Mouse (Mus musculus) embryo, embryonic 11 days (tissue): Measurements from ENCODE around the gene Ccdc159.

Experiments used
- DNase-seq: peaks from one replicate; pipeline ENCODE4 v3.0.0-alpha.2; 2015

Gene Ccdc159

GRCm38 (mm10) chr9:21927208-21927753 lies at the start of gene Ccdc159, which contains the start of gene Tmem205:
Gene Ccdc159 (plus strand): TSS chr9:21927471.
Gene Tmem205 (minus strand): TSS chr9:21927556.
- DNase-seq, result peak; percentile 99

- no peak for DNase-seq
Measured at GRCm38 (mm10) chr9:21889229-21889628, 38.0 kb upstream of the Ccdc159 start.

- peak; percentile 88 for DNase-seq
Measured at GRCm38 (mm10) chr9:21901223-21901820, 25.9 kb upstream of the Ccdc159 start.

GRCm38 (mm10) chr9:21904031-21904430 lies 23.2 kb upstream of the Ccdc159 start:
- no peak for DNase-seq

- DNase-seq, result no peak
Measured at GRCm38 (mm10) chr9:21908216-21908615, 19.1 kb upstream of the Ccdc159 start.

- DNase-seq, result no peak
Measured at GRCm38 (mm10) chr9:21909474-21910223, 17.6 kb upstream of the Ccdc159 start.

- no peak for DNase-seq
Measured at GRCm38 (mm10) chr9:21916851-21917492, 10.3 kb upstream of the Ccdc159 start.

- DNase-seq, result no peak
Measured at GRCm38 (mm10) chr9:21917493-21918034, 9.7 kb upstream of the Ccdc159 start.

GRCm38 (mm10) chr9:21918035-21918592 lies 9.2 kb upstream of the Ccdc159 start, which contains the start of gene Rab3d:
Gene Rab3d (minus strand): TSS chr9:21918192.
- peak; percentile 100 for DNase-seq

GRCm38 (mm10) chr9:21918692-21919384 lies 8.4 kb upstream of the Ccdc159 start:
- DNase-seq, result no peak

- no peak for DNase-seq
Measured at GRCm38 (mm10) chr9:21923036-21923435, 4.2 kb upstream of the Ccdc159 start.

GRCm38 (mm10) chr9:21923490-21924098 lies 3.7 kb upstream of the Ccdc159 start:
- DNase-seq, result no peak

- DNase-seq, result no peak
Measured at GRCm38 (mm10) chr9:21924099-21924493, 3.2 kb upstream of the Ccdc159 start.

- no peak for DNase-seq
Measured at GRCm38 (mm10) chr9:21925034-21925433, 2.2 kb upstream of the Ccdc159 start.

- no peak for DNase-seq
Measured at GRCm38 (mm10) chr9:21925506-21925905, 1.8 kb upstream of the Ccdc159 start.

GRCm38 (mm10) chr9:21926155-21926554 lies 1.1 kb upstream of the Ccdc159 start:
- DNase-seq, result no peak

- no peak for DNase-seq
Measured at GRCm38 (mm10) chr9:21926784-21927183, 487 bp upstream of the Ccdc159 start.

GRCm38 (mm10) chr9:21929208-21929607 lies 1.9 kb downstream of the Ccdc159 start:
- DNase-seq, result no peak

GRCm38 (mm10) chr9:21932006-21932405 lies 4.7 kb downstream of the Ccdc159 start:
- no peak for DNase-seq

- no peak for DNase-seq
Measured at GRCm38 (mm10) chr9:21932445-21933137, 5.3 kb downstream of the Ccdc159 start.

GRCm38 (mm10) chr9:21934021-21934420 lies 6.8 kb downstream of the Ccdc159 start:
- no peak for DNase-seq
